Mouse (Mus musculus) C2C12 (cell line): ENCODE results near the gene Alkbh7. TPM values are rescaled to one million over a fixed set of nuclear protein-coding genes. Genes with fewer than 3 reads are reported as not detected.
A peak's percentile ranks its signal among the peaks of the same experiment; 100 is the strongest.

Source experiments
- H3K27me3 ChIP-seq: one replicate; pipeline ENCODE4 v1.6.1; 2011; ENCODE audit not compliant: control insufficient read depth, insufficient read depth, insufficient read length
- H3K36me3 ChIP-seq: one replicate; pipeline ENCODE4 v1.6.1; 2011; ENCODE audit not compliant: control insufficient read depth, insufficient read depth
- H3K4me3 ChIP-seq: one replicate; pipeline ENCODE4 v1.5.1; 2011; ENCODE audit warnings: mild to moderate bottlenecking, control low read depth; ENCODE audit not compliant: poor library complexity, insufficient read depth, severe bottlenecking
- H3K79me2 ChIP-seq: one replicate; pipeline ENCODE4 v1.6.1; 2011; ENCODE audit not compliant: control insufficient read depth, insufficient read depth
- H3K79me3 ChIP-seq: one replicate; pipeline ENCODE4 v1.6.1; 2011; ENCODE audit warnings: low read depth, control low read depth
- H3ac ChIP-seq: one replicate; pipeline ENCODE3; 2011; ENCODE audit warnings: low read depth; ENCODE audit not compliant: control insufficient read depth, insufficient read length
- CEBPB ChIP-seq: IDR thresholded peaks from one replicate; pipeline ENCODE4 v1.6.1; 2011; ENCODE audit warnings: low read depth, mild to moderate bottlenecking, control low read depth, moderate library complexity
- CTCF ChIP-seq: IDR thresholded peaks from one replicate; pipeline ENCODE4 v1.5.1; 2011; ENCODE audit not compliant: control insufficient read depth, insufficient read depth, insufficient read length
- FOSL1 ChIP-seq: IDR thresholded peaks from one replicate; pipeline ENCODE4 v1.8.0; 2011; ENCODE audit warnings: mild to moderate bottlenecking, low read length; ENCODE audit not compliant: poor library complexity, insufficient read depth, severe bottlenecking
- MAX ChIP-seq: IDR thresholded peaks from one replicate; pipeline ENCODE4 v1.6.1; 2011; ENCODE audit warnings: mild to moderate bottlenecking, control low read depth
- MYOD1 ChIP-seq: IDR thresholded peaks from one replicate; pipeline ENCODE4 v1.6.1; 2011; ENCODE audit warnings: low read depth; ENCODE audit not compliant: control insufficient read depth, insufficient read length
- MYOG ChIP-seq: IDR thresholded peaks from one replicate; pipeline ENCODE4 v1.6.1; 2011; ENCODE audit not compliant: control insufficient read depth, insufficient read length; ENCODE audit errors: extremely low read depth
- USF1 ChIP-seq: IDR thresholded peaks from one replicate; pipeline ENCODE4 v1.6.1; 2011; ENCODE audit warnings: low read depth, mild to moderate bottlenecking, control low read depth, moderate library complexity
- long read RNA-seq, 2 experiments: library from polyadenylated mRNA; unstranded; transcript quantifications; one replicate each; pipeline ENCODE4 v2.0.0; 2019 to 2020
- polyA plus RNA-seq: library from polyadenylated mRNA; unstranded; fragments of >200 nt; fragmentation: generic; extraction: Trizol; gene quantifications from one replicate; pipeline ENCODE4 v1.2.1, GENCODE M21; 2012; ENCODE audit warnings: missing spikeins

Gene Alkbh7
- 24.1 TPM for polyA plus RNA-seq
- long read RNA-seq, experiment 1, transcript Alkbh7-201 (4 exons, 917 nt), result major isoform, 19 of 20 reads
- long read RNA-seq, experiment 1, partial matches to known transcripts, result 0 of 20 reads
- long read RNA-seq, experiment 1, other reads (novel, unspliced or antisense), result 0 of 20 reads
- long read RNA-seq, experiment 2, partial matches to known transcripts, result 0 of 4 reads
- long read RNA-seq, experiment 2, other reads (novel, unspliced or antisense), result 0 of 4 reads

DNA sequence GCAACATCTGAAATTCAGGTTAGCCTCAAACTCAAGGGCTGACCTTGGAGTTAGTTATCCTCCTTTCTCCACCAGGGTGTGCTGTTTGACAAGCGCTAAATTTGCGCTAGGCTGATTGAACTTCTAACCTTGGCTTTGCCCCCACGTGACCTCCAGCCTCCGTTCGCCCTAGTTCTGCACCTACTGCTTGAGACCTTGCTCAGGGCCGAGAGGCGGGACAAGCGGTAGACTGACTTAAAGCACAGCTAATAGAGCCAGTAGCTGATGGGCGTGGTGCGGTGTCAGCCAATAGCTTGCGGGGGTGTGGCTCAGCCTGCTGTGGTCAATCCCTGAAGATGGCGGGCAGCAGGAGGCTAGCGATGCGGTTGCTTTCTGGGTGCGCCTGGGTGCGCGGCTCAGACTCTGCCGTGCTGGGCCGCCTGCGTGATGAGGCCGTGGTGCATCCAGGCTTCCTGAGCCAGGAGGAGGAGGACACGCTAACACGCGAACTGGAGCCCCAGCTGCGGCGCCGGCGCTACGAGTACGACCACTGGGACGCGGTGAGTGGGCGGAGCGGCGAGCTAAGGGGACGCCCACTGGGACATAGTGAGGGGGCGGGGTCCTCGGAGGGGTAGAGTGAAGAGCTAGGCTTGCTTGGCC, at the start of gene Alkbh7:
Gene Alkbh7 (plus strand): TSS at position 311 of the 639 bp plus-strand sequence.
- TF ChIP-seq USF1 (peak; percentile 99), CTCF (peak; percentile 23), MAX (peak; percentile 87), FOSL1 (no peak), MYOD1 (no peak)
- Histone ChIP-seq H3K79me2 (peaks cover 7% of the 10 kb centered on the region), H3K79me3 (peaks cover 7% of the 10 kb centered on the region), H3ac (peak within 1 kb of the TSS; percentile 73), H3K4me3 (peak within 1 kb of the TSS; percentile 51), H3K36me3 (peaks cover 39% of the 10 kb centered on the region), H3K27me3 (no peaks in the 10 kb centered on the region)

DNA sequence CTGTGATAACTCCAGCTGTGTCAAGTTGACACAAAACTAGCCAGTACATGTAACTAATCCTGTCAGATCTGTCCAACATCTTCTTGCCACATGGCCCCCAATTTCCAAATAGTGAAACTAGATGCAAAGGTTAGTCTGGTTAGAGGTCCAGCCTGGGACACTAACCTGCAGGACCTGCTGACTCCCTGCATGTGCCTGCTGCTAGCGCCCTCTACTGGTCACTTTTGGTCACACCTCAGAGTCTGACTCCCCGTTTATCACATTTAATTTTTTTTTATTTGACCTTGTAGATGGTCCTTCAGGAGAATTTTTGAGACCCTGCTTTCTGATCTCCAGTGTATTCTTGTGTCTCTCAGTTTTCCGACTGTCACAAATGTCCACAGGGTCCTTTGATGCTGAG, 46.2 kb upstream of the Alkbh7 start:
- TF ChIP-seq MAX (no peak), USF1 (no peak), MYOD1 (no peak), FOSL1 (no peak), CTCF (peak; percentile 55), CEBPB (no peak), MYOG (no peak)
- no peaks in the 10 kb centered on the region for H3K79me2 ChIP-seq
- peaks cover 11% of the 10 kb centered on the region for H3K27me3 ChIP-seq
- H3K36me3 ChIP-seq, result no peaks in the 10 kb centered on the region
- no peaks in the 10 kb centered on the region for H3K79me3 ChIP-seq
- no peak overlapping the region for H3K4me3 ChIP-seq
- no peak overlapping the region for H3ac ChIP-seq

DNA sequence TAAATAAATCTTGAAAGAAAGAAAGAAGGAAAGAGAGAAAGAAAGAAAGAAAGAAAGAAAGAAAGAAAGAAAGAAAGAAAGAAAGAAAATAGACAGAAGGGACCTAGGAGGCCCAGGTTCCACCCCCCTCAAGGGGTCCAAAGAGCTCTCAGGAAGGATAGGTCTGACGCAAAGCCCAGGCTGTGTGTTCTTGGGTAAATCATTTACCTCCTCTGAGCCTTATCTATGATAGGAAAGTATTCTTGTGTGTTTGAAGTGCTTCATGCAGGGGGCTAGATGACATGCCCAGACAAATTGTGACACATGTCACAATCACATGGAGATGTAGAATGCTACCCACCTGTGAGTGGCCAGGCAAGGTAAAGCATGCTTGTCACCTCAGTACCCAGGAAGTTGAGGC, 44.5 kb upstream of the Alkbh7 start:
- Histone ChIP-seq H3K79me2 (no peaks in the 10 kb centered on the region), H3K4me3 (no peak overlapping the region), H3K79me3 (no peaks in the 10 kb centered on the region), H3K27me3 (peaks cover 11% of the 10 kb centered on the region), H3ac (no peak overlapping the region), H3K36me3 (no peaks in the 10 kb centered on the region)
- TF ChIP-seq FOSL1 (no peak), MYOD1 (no peak), CTCF (no peak)

DNA sequence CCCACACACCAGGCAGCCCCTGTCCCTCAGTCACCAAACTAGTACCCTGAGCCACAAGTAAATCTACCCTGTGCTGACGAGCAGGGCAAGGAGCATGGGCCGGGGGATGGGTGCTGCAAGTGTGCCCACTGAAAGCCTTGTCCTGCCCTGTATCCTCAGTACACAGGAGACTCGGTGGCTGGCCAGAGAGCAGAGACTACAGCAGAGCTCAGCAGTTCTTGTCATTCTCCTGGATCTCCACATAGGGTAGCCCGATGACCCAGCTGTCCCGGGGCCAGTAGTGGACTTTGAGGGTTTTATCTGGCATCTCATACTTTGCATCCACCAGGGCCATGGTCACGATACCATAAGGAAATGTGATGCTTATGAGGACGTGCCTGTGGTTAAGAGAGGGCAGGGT, 42.3 kb upstream of the Alkbh7 start:
- H3ac ChIP-seq, result no peak overlapping the region
- H3K79me2 ChIP-seq, result no peaks in the 10 kb centered on the region
- TF ChIP-seq MYOG (no peak), MAX (no peak), CEBPB (no peak), USF1 (no peak), CTCF (no peak), FOSL1 (no peak), MYOD1 (no peak)
- no peaks in the 10 kb centered on the region for H3K79me3 ChIP-seq
- H3K4me3 ChIP-seq, result no peak overlapping the region
- no peaks in the 10 kb centered on the region for H3K36me3 ChIP-seq
- peaks cover 11% of the 10 kb centered on the region for H3K27me3 ChIP-seq

DNA sequence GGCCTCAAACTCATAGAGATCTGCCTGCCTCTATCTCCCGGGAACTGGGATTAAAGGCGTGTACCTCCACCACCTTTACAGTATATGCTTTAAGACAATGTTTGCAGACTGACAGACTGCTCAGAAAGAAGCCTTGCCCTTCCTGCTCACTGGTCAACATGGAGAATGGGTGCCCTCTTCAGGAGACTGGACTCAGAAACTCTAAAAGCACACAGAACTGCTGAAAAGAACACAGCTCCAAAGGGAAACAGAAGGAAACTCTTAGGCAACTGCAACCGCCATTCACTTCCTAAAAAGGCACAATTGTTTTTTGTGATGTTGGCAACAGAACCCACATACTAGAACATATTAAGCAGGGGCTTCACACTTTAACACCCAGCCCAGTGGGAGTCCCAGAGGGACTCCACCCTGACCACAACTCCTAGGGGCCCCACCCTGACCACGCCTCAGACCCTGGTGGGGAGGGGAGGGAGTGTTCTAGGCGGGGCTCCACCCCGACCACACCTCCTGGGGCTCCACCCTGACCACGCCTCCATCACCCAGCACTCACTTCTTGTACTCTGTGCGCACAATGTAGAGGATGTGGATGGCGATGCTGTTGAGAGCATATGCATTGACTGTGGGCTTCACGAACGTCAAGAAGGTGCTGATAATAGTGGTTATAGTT, 39.2 kb upstream of the Alkbh7 start:
- H3ac ChIP-seq, result no peak overlapping the region
- TF ChIP-seq USF1 (no peak), MAX (no peak), CEBPB (no peak), MYOG (no peak), CTCF (no peak), MYOD1 (no peak), FOSL1 (no peak)
- peaks cover 10% of the 10 kb centered on the region for H3K27me3 ChIP-seq
- H3K79me3 ChIP-seq, result no peaks in the 10 kb centered on the region
- no peak overlapping the region for H3K4me3 ChIP-seq
- no peaks in the 10 kb centered on the region for H3K36me3 ChIP-seq
- H3K79me2 ChIP-seq, result no peaks in the 10 kb centered on the region
